Mouse (Mus musculus) common myeloid progenitor, adult 5-6 weeks (primary cell): ENCODE data around the gene Krt7. TPM values are rescaled to one million over a fixed set of nuclear protein-coding genes. Genes with fewer than 3 reads are reported as not detected.

Experiments used
- total RNA-seq: library from RNA; stranded (forward); fragments of 200-1000, 187-1606 nt; gene quantifications from 2 replicates; pipeline ENCODE4 v1.2.3, GENCODE M21; 2017

Gene Krt7
- total RNA-seq, 1 experiment from 2014 or later = 0.96 TPM

Other genes starting within 250 kb of the Krt7 start
- 11.6 and 13.4 TPM in 2 replicates for gene Acvr1b, start 237.0 kb upstream of the Krt7 start, total RNA-seq
- gene Grasp, start 186.9 kb upstream of the Krt7 start, total RNA-seq = 2.1 and 4.7 TPM in 2 replicates
- 24.2 and 32.7 TPM in 2 replicates for gene Nr4a1, start 156.8 kb upstream of the Krt7 start, total RNA-seq
- gene Atg101, start 126.8 kb upstream of the Krt7 start, total RNA-seq = 30.7 and 34.8 TPM in 2 replicates
- 0.78 TPM in 1 of 2 replicates, not detected in the other for gene 6030408B16Rik, start 117.8 kb upstream of the Krt7 start, total RNA-seq
- 1.5 and 1.7 TPM in 2 replicates for gene Krt80, start 40.9 kb upstream of the Krt7 start, total RNA-seq
- gene Krt87, start 27.8 kb downstream of the Krt7 start, total RNA-seq = 0.09 TPM in 1 of 2 replicates, not detected in the other
- gene Krt88, start 36.7 kb downstream of the Krt7 start, total RNA-seq = not detected in 2 replicates
- not detected in 2 replicates for gene Krt81, start 52.7 kb downstream of the Krt7 start, total RNA-seq
- not detected in 2 replicates for gene Krt86, start 62.4 kb downstream of the Krt7 start, total RNA-seq
- not detected in 2 replicates for gene Krt83, start 80.5 kb downstream of the Krt7 start, total RNA-seq
- not detected in 2 replicates for gene Gm49425, start 106.2 kb downstream of the Krt7 start, total RNA-seq
- not detected in 2 replicates for gene Krt84, start 121.8 kb downstream of the Krt7 start, total RNA-seq
- not detected in 2 replicates for gene Krt82, start 139.6 kb downstream of the Krt7 start, total RNA-seq
- not detected in 2 replicates for gene Krt90, start 151.9 kb downstream of the Krt7 start, total RNA-seq
- not detected in 2 replicates for gene Krt75, start 162.9 kb downstream of the Krt7 start, total RNA-seq
- not detected in 2 replicates for gene Gm5414, start 217.1 kb downstream of the Krt7 start, total RNA-seq
- not detected in 2 replicates for gene Gm5478, start 236.3 kb downstream of the Krt7 start, total RNA-seq